Mouse (Mus musculus): ENCODE measurements at regions not wholly inside any gene's neighbourhood (a gene's known extent, or its start where the extent isn't known, plus 50 kb on each side); places are given as distances from the start of the nearest gene placed in this dataset.

DNA sequence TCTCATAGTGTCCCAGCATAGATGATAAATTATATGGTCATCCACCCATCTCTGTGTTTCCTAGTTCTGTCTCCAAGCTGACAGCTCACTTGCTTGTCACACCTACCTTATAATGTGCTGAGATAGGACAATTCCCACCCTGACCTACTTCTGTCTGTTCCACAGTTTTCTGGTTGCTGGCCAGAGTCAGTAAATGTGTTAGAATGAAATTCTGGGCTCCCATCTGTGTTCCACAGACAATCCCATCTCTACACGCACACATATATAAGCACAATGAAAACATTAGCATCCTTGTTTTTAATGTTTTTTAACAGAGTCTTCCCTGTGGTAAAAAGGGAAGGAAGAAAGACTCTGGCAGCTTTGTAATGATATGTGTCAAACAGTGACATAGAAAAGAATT is 165.5 kb upstream of the Plxna2 start:
- TF ChIP-seq CTCF (IDR thresholded peaks at IDR 0.05; ENCODE audit: borderline replicate concordance, extremely low read depth, insufficient read depth, insufficient read length): no peak
- no peak for TF ChIP-seq POLR2A (IDR thresholded peaks at IDR 0.05; ENCODE audit: borderline replicate concordance, extremely low read depth, insufficient read depth, insufficient read length, poor library complexity, severe bottlenecking)
